Mouse (Mus musculus) limb, embryonic 14.5 days (tissue): ENCODE data around the gene Gm20683. TPM values are rescaled to one million over a fixed set of nuclear protein-coding genes. Genes with fewer than 3 reads are reported as not detected.
A peak's percentile ranks its signal among the peaks of the same experiment; 100 is the strongest.

Experiments
- ATAC-seq: fragments of 200-750 bp; cut with Nextera tagmentation; 2 replicates; pipeline ENCODE4 v1.8.0; 2017; ENCODE audit warnings: low read depth, moderate number of reproducible peaks, moderate TSS enrichment; ENCODE audit not compliant: low FRiP score
- DNase-seq: peaks from one replicate; pipeline ENCODE4 v3.0.0-alpha.2; 2015; ENCODE audit warnings: low spot score
- H3K27ac ChIP-seq: fragments of 300-500 bp; sonication (generic); replicated peaks from 2 replicates; pipeline ENCODE4 v1.5.1; 2014; ENCODE audit warnings: low read depth, mild to moderate bottlenecking, low read length, moderate library complexity, mixed read lengths
- H3K27me3 ChIP-seq: fragments of 300-500 bp; sonication (generic); 2 replicates; pipeline ENCODE4 v1.6.1; 2014; ENCODE audit warnings: low read length, mixed read lengths; ENCODE audit not compliant: control insufficient read depth, insufficient read depth
- H3K36me3 ChIP-seq: fragments of 300-500 bp; sonication (generic); 2 replicates; pipeline ENCODE4 v1.6.1; 2014; ENCODE audit warnings: mild to moderate bottlenecking, low read length, moderate library complexity, mixed read lengths; ENCODE audit not compliant: control insufficient read depth, insufficient read depth
- H3K4me1 ChIP-seq: fragments of 300-500 bp; sonication (generic); 2 replicates; pipeline ENCODE4 v1.6.1; 2014; ENCODE audit warnings: antibody characterized with exemption, low read length, mixed read lengths; ENCODE audit not compliant: control insufficient read depth, insufficient read depth
- H3K4me2 ChIP-seq: fragments of 300-500 bp; sonication (generic); replicated peaks from 2 replicates; pipeline ENCODE4 v1.6.1; 2014; ENCODE audit warnings: low read depth, mild to moderate bottlenecking, low read length, moderate library complexity; ENCODE audit not compliant: severe bottlenecking
- H3K4me3 ChIP-seq: fragments of 300-500 bp; sonication (generic); replicated peaks from 2 replicates; pipeline ENCODE4 v1.5.1; 2014; ENCODE audit warnings: low read length
- H3K9ac ChIP-seq: fragments of 300-500 bp; sonication (generic); 2 replicates; pipeline ENCODE4 v1.6.1; 2014; ENCODE audit warnings: mild to moderate bottlenecking, low read depth, low read length, moderate library complexity; ENCODE audit not compliant: severe bottlenecking
- H3K9me3 ChIP-seq: fragments of 300-500 bp; sonication (generic); 2 replicates; pipeline ENCODE4 v1.6.1; 2016; ENCODE audit warnings: low read length; ENCODE audit not compliant: control insufficient read depth
- POLR2A ChIP-seq: fragments of 200-500 bp; IDR thresholded peaks from 2 replicates; pipeline ENCODE4 v1.8.0; 2012; ENCODE audit warnings: inconsistent platforms, mild to moderate bottlenecking, moderate library complexity, borderline replicate concordance; ENCODE audit not compliant: insufficient read depth, insufficient read length; ENCODE audit errors: extremely low read depth
- WGBS: fragments of 180-500 bp; shearing (Covaris S2); extraction: QIAGEN DNeasy Blood & Tissue Kit; methylation state at CpG from one replicate; pipeline ENCODE4 v1.1.7; 2014; 5-methylcytosine and 5-hydroxymethylcytosine counted together
- polyA plus RNA-seq, 2 experiments: library from polyadenylated mRNA; depleted of rRNA in 1 of 2; stranded (reverse) in 1 of 2; unstranded in 1 of 2; fragments of >200 nt; fragmentation: Nextera tagmentation in 1 of 2; extraction: Ambion mirVana in 1 of 2; gene quantifications; 2 replicates each; pipeline versions ENCODE4 v1.2.1 to v1.2.3; 2012 to 2014

Gene Gm20683
- polyA plus RNA-seq, 2 experiments: 2.5 to 13.0 TPM

- Histone ChIP-seq H3K9ac (peak overlapping the region; percentile 70), H3K4me1 (peaks cover 23% of the 10 kb centered on the region), H3K36me3 (no peaks in the 10 kb centered on the region), H3K4me3 (peak overlapping the region; percentile 81), H3K27me3 (no peaks in the 10 kb centered on the region), H3K9me3 (no peaks in the 10 kb centered on the region), H3K4me2 (peak overlapping the region; percentile 97), H3K27ac (no peak overlapping the region)
- no peak for DNase-seq
- ATAC-seq: no peak
- under 1% methylated on average over 29 of the region's 37 CpGs for WGBS
- TF ChIP-seq POLR2A: no peak
These were observed 45.3 kb downstream of the Gm20683 start for GRCm38 (mm10) chr17:25796211-25796771.

DNA sequence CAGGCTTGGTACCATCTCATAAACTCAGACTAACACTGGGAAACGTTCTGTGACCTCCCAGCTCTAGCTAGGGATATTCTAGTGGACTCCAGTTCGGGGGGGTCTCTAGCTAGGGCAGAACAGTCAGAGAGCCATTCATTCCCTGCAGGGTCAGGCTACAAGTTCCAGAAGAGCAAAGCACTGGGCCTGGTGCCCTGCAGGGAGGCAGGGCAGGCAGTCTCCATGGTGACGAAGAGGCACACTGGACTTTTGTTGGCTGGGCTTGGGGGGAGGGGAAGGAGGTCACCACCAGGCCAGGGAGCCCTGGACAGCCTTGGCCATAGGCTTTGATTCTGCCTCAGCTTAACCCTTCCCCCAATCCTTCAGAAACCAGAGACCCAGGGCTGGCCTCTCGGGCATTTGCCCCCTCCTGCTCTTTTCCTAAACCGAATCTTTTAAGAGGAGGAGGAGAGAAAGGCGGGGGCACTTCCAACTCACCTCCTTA, 45.9 kb downstream of the Gm20683 start, which contains the start of gene AC134908.4:
AC134908.4 (minus strand) TSS at position 51 of the 484 bp plus-strand sequence.
- H3K4me3 ChIP-seq: peak within 1 kb of the TSS; percentile 81
- peak; percentile 32 for DNase-seq
- 12% methylated on average over 6 of the region's 6 CpGs for WGBS
- no peak for ATAC-seq
- no peaks in the 10 kb centered on the region for H3K9me3 ChIP-seq
- H3K4me2 ChIP-seq: peak within 1 kb of the TSS; percentile 97
- no peak for TF ChIP-seq POLR2A
- no peaks in the 10 kb centered on the region for H3K36me3 ChIP-seq
- H3K27me3 ChIP-seq: no peaks in the 10 kb centered on the region
- peaks cover 27% of the 10 kb centered on the region for H3K4me1 ChIP-seq
- H3K27ac ChIP-seq: no peak within 1 kb of the TSS
- H3K9ac ChIP-seq: peak within 1 kb of the TSS; percentile 70

DNA sequence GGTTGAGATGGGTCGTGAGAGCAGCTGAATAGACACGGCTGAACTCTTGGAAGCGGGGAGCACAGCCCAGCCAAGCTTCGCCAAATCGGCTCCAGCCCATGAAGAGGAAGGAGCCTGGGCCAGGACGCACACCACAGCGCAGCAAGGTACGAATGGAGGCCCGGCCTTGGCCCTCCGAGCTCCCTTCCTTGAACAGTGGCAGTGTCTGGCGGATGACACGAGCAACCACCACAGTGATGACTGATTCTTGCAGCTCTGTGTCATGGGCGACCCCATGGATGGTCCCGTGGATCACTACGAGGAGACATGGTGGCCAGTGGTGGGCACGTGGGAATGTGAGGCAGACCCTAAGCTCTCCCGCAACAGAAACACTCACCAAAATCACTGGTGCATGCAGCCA, 46.6 kb downstream of the Gm20683 start:
- Histone ChIP-seq H3K4me3 (no peak overlapping the region), H3K9ac (no peak overlapping the region), H3K27ac (no peak overlapping the region), H3K9me3 (no peaks in the 10 kb centered on the region), H3K4me2 (peak overlapping the region; percentile 97; the same call in 1 of the 2 replicates), H3K4me1 (peaks cover 27% of the 10 kb centered on the region), H3K27me3 (no peaks in the 10 kb centered on the region), H3K36me3 (no peaks in the 10 kb centered on the region)
- DNase-seq (no peak), ATAC-seq (no peak)
- no peak for TF ChIP-seq POLR2A
- WGBS: 92% methylated on average over 17 of the region's 17 CpGs

DNA sequence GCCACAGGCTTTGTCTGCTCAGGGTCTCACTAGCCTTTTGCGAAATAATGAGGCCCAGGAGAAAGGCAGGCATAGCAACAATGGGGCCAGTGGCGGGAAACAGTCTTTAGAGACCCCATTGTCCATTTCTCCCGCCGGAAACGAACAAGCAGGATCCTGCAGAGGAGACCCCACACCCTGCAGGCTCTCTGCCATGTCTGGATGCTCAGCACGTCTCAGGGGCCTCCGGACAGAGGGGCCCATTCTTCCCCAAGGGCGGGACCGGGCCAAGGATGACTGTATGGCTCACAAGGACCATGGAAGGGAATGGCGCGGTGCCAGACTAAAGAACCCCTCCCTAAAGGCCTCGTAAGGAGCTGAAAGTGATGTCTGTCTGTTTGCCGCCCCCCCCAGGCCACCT, 47.4 kb downstream of the Gm20683 start:
- H3K27ac ChIP-seq: no peak overlapping the region
- no peak overlapping the region for H3K4me3 ChIP-seq
- no peak overlapping the region for H3K9ac ChIP-seq
- no peaks in the 10 kb centered on the region for H3K9me3 ChIP-seq
- no peak for ATAC-seq
- H3K27me3 ChIP-seq: no peaks in the 10 kb centered on the region
- 83% methylated on average over 13 of the region's 13 CpGs for WGBS
- peaks cover 7% of the 10 kb centered on the region for H3K36me3 ChIP-seq
- H3K4me2 ChIP-seq: no peak overlapping the region
- no peak for TF ChIP-seq POLR2A
- no peak for DNase-seq
- peaks cover 27% of the 10 kb centered on the region for H3K4me1 ChIP-seq

DNA sequence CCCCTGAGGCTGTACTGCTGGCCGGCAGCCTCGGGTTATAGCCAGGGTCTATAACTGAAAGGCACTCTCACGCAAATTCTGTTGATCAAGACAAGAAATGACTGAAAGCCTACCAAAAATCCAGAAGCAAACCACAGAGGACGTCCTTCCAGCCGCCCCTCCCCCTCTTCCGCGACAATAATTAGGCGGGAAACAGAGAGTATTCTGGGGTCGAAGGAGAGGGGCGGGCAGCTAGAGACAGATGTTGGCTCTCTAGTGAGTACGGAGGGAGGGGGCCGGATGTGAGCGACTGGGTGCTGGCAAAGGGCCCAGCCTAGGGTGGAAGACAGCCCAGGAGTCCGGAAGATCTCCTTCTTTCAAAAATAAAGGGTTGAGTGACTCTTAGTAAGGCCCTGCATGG, 48.9 kb downstream of the Gm20683 start, which contains the start of gene Fam173a:
Fam173a (minus strand) TSS at position 287 of the 400 bp plus-strand sequence.
- WGBS: 1% methylated on average over 14 of the region's 14 CpGs
- peak within 1 kb of the TSS; percentile 60 for H3K9ac ChIP-seq
- H3K9me3 ChIP-seq: no peaks in the 10 kb centered on the region
- H3K27me3 ChIP-seq: no peaks in the 10 kb centered on the region
- H3K27ac ChIP-seq: peak within 1 kb of the TSS; percentile 84
- peak within 1 kb of the TSS; percentile 97 for H3K4me2 ChIP-seq
- peak within 1 kb of the TSS; percentile 59 for H3K4me3 ChIP-seq
- peaks cover 27% of the 10 kb centered on the region for H3K4me1 ChIP-seq
- peak; percentile 86 for DNase-seq
- H3K36me3 ChIP-seq: peaks cover 14% of the 10 kb centered on the region
- ATAC-seq: peak; percentile 54
- TF ChIP-seq POLR2A: no peak
